ENCODE assay signal across 13 mouse cellular contexts in genomic region chr5:66398530-66399263, GRCm38 (mm10).
A peak's percentile ranks its signal among the peaks of the same experiment; 100 is the strongest.
DNase-seq lines count a peak whose midpoint lies in the region; ATAC-seq and TF ChIP-seq lines count a peak whose summit lies in the region.
"Had no signal": no experiment of that assay in that cellular context is flagged by ENCODE, and none has a peak within 500 bp of the region (broad histone marks: within the 10 kb centered on the region; RNA-seq: fewer than 3 reads in every experiment).

No protein-coding gene starts in this region.

- no peak for TF ChIP-seq CTCF in intestine, postnatal 0 days (IDR thresholded peaks at IDR 0.05; ENCODE audit: low read depth)

- H3K27me3 ChIP-seq in heart, embryonic 10.5 days (ENCODE audit: insufficient read depth, poor library complexity, severe bottlenecking): no peaks in the 10 kb centered on the region
- H3K27me3 ChIP-seq in intestine, postnatal 0 days (replicated peaks; ENCODE audit: control insufficient read depth, insufficient read depth, low read length): no peaks in the 10 kb centered on the region
- H3K27me3 ChIP-seq: embryonic facial prominence, embryonic 13.5 days; liver, embryonic 12.5 days had no signal

- H3K9me3 ChIP-seq in heart, embryonic 10.5 days: no peaks in the 10 kb centered on the region
- no peaks in the 10 kb centered on the region for H3K9me3 ChIP-seq in intestine, postnatal 0 days (ENCODE audit: control insufficient read depth)
- H3K9me3 ChIP-seq: embryonic facial prominence, embryonic 13.5 days; liver, embryonic 12.5 days had no signal

- no peak overlapping the region for H3K4me2 ChIP-seq in intestine, postnatal 0 days (replicated peaks; ENCODE audit: low read depth)
- H3K4me2 ChIP-seq: embryonic facial prominence, embryonic 13.5 days; liver, embryonic 12.5 days had no signal

- peaks cover 20% of the 10 kb centered on the region for H3K4me1 ChIP-seq in heart, embryonic 10.5 days
- H3K4me1 ChIP-seq in intestine, postnatal 0 days (replicated peaks; ENCODE audit: control insufficient read depth, insufficient read depth, low read length): peaks cover 5% of the 10 kb centered on the region; the same call in 1 of the 2 replicates
- H3K4me1 ChIP-seq: liver, embryonic 12.5 days had no signal

- no peak overlapping the region for H3K4me3 ChIP-seq in heart, embryonic 10.5 days
- no peak overlapping the region for H3K4me3 ChIP-seq in intestine, postnatal 0 days (ENCODE audit: low read depth, low read length)
- H3K4me3 ChIP-seq: embryonic facial prominence, embryonic 13.5 days; liver, embryonic 12.5 days had no signal

- peaks cover 5% of the 10 kb centered on the region; the same call in 1 of the 2 replicates for H3K36me3 ChIP-seq in heart, embryonic 10.5 days
- peaks cover 8% of the 10 kb centered on the region; the same call in 1 of the 2 replicates for H3K36me3 ChIP-seq in intestine, postnatal 0 days (ENCODE audit: control insufficient read depth, insufficient read depth)
- H3K36me3 ChIP-seq: liver, embryonic 12.5 days had no signal

- intact Hi-C loops in heart, postnatal 36 days (cut with DNase I): loop anchor here (10.0 kb wide), 1 partner anchor 616 kb away; no protein-coding TSS in a partner anchor

- no peak for DNase-seq in heart, embryonic 10.5 days (ENCODE audit: low spot score)
- no peak for DNase-seq in heart, postnatal 36 days
- DNase-seq in 3T3-L1 (ENCODE audit: low read depth, low spot score): peak; percentile 22
- DNase-seq in kidney, postnatal 25 days: peak; percentile 65 to 79
- no peak for DNase-seq in urinary bladder, postnatal 14 days (ENCODE audit: low spot score)
- DNase-seq in right cerebral cortex, postnatal 25 days: no peak
- DNase-seq in layer of hippocampus, postnatal 36 days: no peak
- DNase-seq: cerebellum, postnatal 14 days; lung, postnatal 36 days had no signal

- ATAC-seq in intestine, postnatal 0 days: peak; percentile 67
- ATAC-seq: forebrain, embryonic 14.5 days; liver, embryonic 12.5 days had no signal

- peak overlapping the region; percentile 69 for H3K27ac ChIP-seq in heart, embryonic 10.5 days
- peak overlapping the region; percentile 21; the same call in 1 of the 2 replicates for H3K27ac ChIP-seq in intestine, postnatal 0 days (ENCODE audit: low read depth, low read length)
- H3K27ac ChIP-seq: embryonic facial prominence, embryonic 13.5 days; liver, embryonic 12.5 days had no signal

- WGBS in heart, embryonic 10.5 days: 79% methylated on average over 5 of the region's 5 CpGs
- 58% methylated on average over 5 of the region's 5 CpGs for WGBS in intestine, postnatal 0 days

- no peak overlapping the region for H3K9ac ChIP-seq in intestine, postnatal 0 days (ENCODE audit: low read depth, low read length)
- H3K9ac ChIP-seq: embryonic facial prominence, embryonic 13.5 days; liver, embryonic 12.5 days had no signal

Comparison
In these comparisons a context has a peak if more than half of its experiments do, and no peak if none do; other contexts are left out.
1. DNase-seq: peak in 3T3-L1 (single experiment) and kidney, postnatal 25 days (2 of 2); none in heart, embryonic 10.5 days (single experiment), heart, postnatal 36 days (0 of 2), urinary bladder, postnatal 14 days (single experiment), right cerebral cortex, postnatal 25 days (single experiment) and layer of hippocampus, postnatal 36 days (0 of 2).